Mouse (Mus musculus) embryonic stem cell, embryonic (primary cell): ENCODE measurements around the gene Arhgap35.

Experiments used
- CTCF ChIA-PET, 4 experiments: fragments of 300-600 bp in 2 of 4; fragments of 350-600 bp in 2 of 4; sonication (Branson Sonifier 250); formaldehyde crosslinking; loops; one replicate each; lab custom pipeline; 2022; ENCODE audit warnings: inconsistent platforms in 2 of 4; lab: Charles Lee
- POLR2A ChIA-PET, 4 experiments: fragments of 300-600 bp in 2 of 4; fragments of 350-600 bp in 2 of 4; sonication (Branson Sonifier 250); formaldehyde crosslinking; loops; one replicate each; lab custom pipeline; 2022; ENCODE audit warnings: antibody characterized with exemption in 4 of 4, inconsistent platforms in 1 of 4; lab: Charles Lee

Gene Arhgap35

DNA sequence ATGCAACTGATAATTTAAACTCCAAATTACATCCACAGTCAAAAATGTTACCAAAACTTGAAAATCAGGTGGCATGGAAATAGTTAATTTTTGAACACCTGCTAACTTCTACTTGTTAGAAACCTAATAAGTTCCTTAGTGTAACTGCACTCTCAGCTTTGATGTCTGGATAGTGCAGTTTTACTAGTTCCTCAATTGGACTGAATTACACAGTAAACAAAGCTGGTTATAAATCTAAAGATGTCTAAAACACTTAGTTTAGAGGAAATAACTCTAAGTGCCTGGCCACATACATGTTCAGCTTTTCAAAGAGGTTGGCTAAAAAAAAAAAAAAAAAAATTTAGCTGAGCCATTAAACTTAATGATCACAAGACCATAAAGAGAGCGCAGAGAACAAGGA lies 43.6 kb downstream of the Arhgap35 start:
- CTCF ChIA-PET: interaction anchor here in 1 of 4 experiments (0.6 kb wide), 1 partner anchor 17 kb away, joined by 3 read pairs; no protein-coding TSS in a partner anchor
- POLR2A ChIA-PET: interaction anchor here in 1 of 4 experiments (1.4 to 1.6 kb wide), 2 partner anchors 9 to 18 kb away, joined by 3 to 4 read pairs; no protein-coding TSS in a partner anchor

GRCm38 (mm10) chr7:16570737-16571136 lies 44.1 kb downstream of the Arhgap35 start:
- POLR2A ChIA-PET: interaction anchor here in 1 of 4 experiments (1.4 to 1.6 kb wide), 2 partner anchors 10 to 17 kb away, joined by 3 to 4 read pairs; no protein-coding TSS in a partner anchor
- CTCF ChIA-PET: no interaction called here

- CTCF ChIA-PET: interaction anchor here in 1 of 4 experiments (0.7 kb wide), 1 partner anchor 302 kb away, joined by 3 read pairs; no protein-coding TSS in a partner anchor
Measured at GRCm38 (mm10) chr7:16564491-16564890, 50.3 kb downstream of the Arhgap35 start.

DNA sequence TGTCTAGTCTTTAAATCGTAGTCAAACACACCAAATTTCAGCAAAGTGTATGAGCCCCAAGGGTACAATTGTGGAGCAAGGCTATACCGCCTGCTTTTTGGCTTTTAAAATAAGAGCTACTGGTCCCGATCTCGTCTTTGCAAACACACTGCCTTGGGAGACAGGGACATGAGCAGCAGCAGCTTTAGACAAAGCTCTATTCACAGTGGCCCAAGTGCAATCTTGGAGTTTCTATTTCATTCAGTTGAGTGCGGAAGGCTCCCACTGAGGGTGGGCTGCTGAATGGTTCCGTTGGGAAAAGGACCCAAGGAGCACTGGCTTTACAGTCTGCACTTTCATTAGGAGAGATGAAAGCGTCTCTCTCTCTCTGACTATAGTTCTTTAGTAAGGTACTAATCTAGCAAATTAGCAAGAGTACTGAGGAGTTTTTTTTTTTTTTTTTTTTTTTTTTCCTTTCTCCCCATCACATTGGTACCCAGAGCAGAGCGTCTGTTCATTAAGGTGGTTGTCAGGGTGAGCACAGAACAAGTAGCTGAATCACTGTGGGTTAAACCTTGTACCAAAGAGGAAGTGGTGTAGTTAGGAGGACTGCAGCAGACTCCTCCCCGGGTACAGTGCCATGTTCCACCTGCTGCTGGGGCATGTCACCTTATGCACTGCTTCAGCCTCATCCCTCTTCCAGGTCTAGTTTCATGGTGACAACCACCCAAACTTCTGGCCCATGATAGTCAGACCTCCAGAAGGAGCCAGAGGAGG lies 56.8 kb downstream of the Arhgap35 start:
- POLR2A ChIA-PET: interaction anchor here in 3 of 4 experiments (0.6 to 1.7 kb wide), 5 partner anchors 10 to 76 kb away, joined by 3 to 4 read pairs (median 3); partner anchors contain the start of gene Arhgap35 (in 1 of the 3)
- CTCF ChIA-PET: interaction anchor here in 2 of 4 experiments (0.5 to 0.9 kb wide), 5 partner anchors 10 to 644 kb away, joined by 3 to 5 read pairs (median 4); no protein-coding TSS in a partner anchor

More at GRCm38 (mm10) chr7:16564491-16564890, 50.3 kb downstream of the Arhgap35 start:
- POLR2A ChIA-PET: interaction anchor here in 2 of 4 experiments (0.5 to 2.0 kb wide), 3 partner anchors 10 to 58 kb away, joined by 3 to 5 read pairs (median 3); no protein-coding TSS in a partner anchor

DNA sequence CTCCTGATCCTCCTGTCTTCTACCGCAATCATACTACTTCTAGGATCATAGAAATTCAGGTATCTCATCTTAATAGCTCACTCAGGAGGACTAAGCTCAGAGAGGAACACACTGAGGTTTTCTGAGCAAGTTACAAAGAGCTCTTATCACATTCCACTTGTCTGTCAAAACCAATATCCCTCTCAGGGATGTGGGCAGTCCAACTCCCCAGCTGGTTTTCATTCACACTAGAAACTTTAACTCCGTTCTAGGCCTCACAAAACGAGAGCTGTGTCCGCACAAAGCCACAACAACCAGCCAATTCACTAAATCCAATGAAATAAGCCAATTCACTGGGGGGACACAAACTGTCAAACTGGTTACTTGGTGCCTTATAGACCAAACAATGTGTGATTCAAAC lies 57.5 kb downstream of the Arhgap35 start:
- POLR2A ChIA-PET: interaction anchor here in 3 of 4 experiments (0.7 to 1.7 kb wide), 3 partner anchors 11 to 58 kb away, joined by 3 to 4 read pairs (median 3); partner anchors contain the start of gene Arhgap35 (in 1 of the 3)
- CTCF ChIA-PET: interaction anchor here in 2 of 4 experiments (0.5 to 0.8 kb wide), 3 partner anchors 52 to 644 kb away, joined by 3 read pairs; no protein-coding TSS in a partner anchor

DNA sequence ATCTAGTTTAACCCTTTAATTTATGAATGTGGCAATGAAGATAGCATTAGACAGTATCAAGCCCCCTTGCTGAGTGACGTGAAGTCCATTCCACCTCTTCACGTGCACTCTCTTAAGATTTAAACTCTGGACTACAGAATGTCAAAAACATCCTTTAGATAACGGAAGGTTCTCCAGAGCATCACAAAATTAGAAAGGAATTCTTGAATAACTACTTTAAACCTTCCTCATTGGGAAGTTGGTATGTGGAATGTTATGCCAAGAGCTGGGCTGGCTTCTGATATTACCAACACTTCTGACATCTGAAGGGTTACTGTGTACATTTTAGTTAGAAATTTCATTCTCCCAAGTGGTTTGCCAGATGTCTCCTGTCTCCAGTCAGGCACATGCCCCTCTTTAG lies 60.6 kb downstream of the Arhgap35 start:
- ChIA-PET POLR2A (interaction anchor here in 3 of 4 experiments (0.5 to 1.6 kb wide), 4 partner anchors 10 to 252 kb away, joined by 3 to 5 read pairs (median 3); no protein-coding TSS in a partner anchor), CTCF (interaction anchor here in 1 of 4 experiments (1.3 kb wide), 1 partner anchor 9 kb away, joined by 3 read pairs; no protein-coding TSS in a partner anchor)

DNA sequence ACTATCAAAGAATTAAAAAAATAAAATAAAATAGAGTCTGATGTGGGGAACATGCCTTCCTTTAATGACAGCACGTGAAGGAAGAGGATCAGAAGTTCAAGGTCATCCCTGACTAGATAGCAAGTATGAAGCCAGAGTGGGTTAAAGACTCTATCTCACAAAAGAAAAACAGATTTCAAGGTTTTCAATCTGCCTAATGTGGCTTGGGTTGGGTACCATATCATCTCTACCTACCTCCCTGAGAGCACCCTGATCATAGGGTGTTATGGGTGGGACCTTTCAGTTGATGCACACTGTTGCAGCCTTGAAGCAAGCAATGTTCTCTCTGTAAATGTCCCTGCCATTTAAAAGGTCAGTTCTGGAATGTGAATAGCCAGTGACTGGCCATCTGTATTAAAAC lies 63.2 kb downstream of the Arhgap35 start:
- CTCF ChIA-PET: interaction anchor here in 1 of 4 experiments (0.6 kb wide), 1 partner anchor 65 kb away, joined by 3 read pairs; no protein-coding TSS in a partner anchor
- POLR2A ChIA-PET: no interaction called here

- ChIA-PET POLR2A (interaction anchor here in 1 of 4 experiments (0.7 kb wide), 2 partner anchors 14 to 421 kb away, joined by 3 read pairs; no protein-coding TSS in a partner anchor), CTCF (no interaction called here)
Measured at GRCm38 (mm10) chr7:16549299-16549698, 65.5 kb downstream of the Arhgap35 start.

DNA sequence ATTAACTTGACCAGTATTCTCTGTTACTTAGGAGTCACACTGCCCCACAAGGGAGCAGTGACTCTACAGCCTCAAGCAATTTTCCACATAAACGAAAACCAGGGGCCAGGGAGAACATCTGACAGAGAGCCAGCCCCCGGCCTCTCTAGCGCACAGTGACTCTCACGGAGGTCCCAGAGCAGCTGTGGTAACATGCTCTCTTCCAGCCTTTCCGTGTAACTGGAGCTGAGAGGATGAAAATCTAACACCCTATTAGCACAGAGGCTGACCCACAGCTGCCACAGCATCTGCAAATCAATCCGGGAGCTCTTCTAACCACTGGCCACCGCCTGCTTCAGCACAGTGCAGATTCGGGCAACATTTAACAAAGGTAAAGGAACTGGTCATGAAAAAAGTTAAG lies 70.0 kb downstream of the Arhgap35 start:
- POLR2A ChIA-PET: interaction anchor here in 1 of 4 experiments (0.9 to 1.3 kb wide), 3 partner anchors 15 to 69 kb away, joined by 3 to 5 read pairs (median 5); no protein-coding TSS in a partner anchor
- CTCF ChIA-PET: interaction anchor here in 1 of 4 experiments (0.6 kb wide), 1 partner anchor 263 kb away, joined by 4 read pairs; no protein-coding TSS in a partner anchor

- CTCF ChIA-PET: no interaction called here
- POLR2A ChIA-PET: interaction anchor here in 1 of 4 experiments (0.9 kb wide), 1 partner anchor 137 kb away, joined by 3 read pairs; no protein-coding TSS in a partner anchor
Measured at GRCm38 (mm10) chr7:16537220-16537903, 77.4 kb downstream of the Arhgap35 start.

- POLR2A ChIA-PET: interaction anchor here in 1 of 4 experiments (1.2 kb wide), 1 partner anchor 19 kb away, joined by 3 read pairs; no protein-coding TSS in a partner anchor
- CTCF ChIA-PET: interaction anchor here in 3 of 4 experiments (0.6 to 1.4 kb wide), 5 partner anchors 19 to 284 kb away, joined by 3 to 4 read pairs (median 3); no protein-coding TSS in a partner anchor
Measured at GRCm38 (mm10) chr7:16525995-16526394, 88.8 kb downstream of the Arhgap35 start.

GRCm38 (mm10) chr7:16525448-16525847 lies 89.3 kb downstream of the Arhgap35 start:
- POLR2A ChIA-PET: interaction anchor here in 1 of 4 experiments (0.6 kb wide), 1 partner anchor 13 kb away, joined by 4 read pairs; no protein-coding TSS in a partner anchor
- CTCF ChIA-PET: interaction anchor here in 3 of 4 experiments (1.2 to 1.4 kb wide), 3 partner anchors 18 to 35 kb away, joined by 3 to 4 read pairs (median 4); no protein-coding TSS in a partner anchor

GRCm38 (mm10) chr7:16524308-16524707 lies 90.5 kb downstream of the Arhgap35 start:
- ChIA-PET CTCF (interaction anchor here in 1 of 4 experiments (1.2 kb wide), 1 partner anchor 34 kb away, joined by 3 read pairs; no protein-coding TSS in a partner anchor), POLR2A (no interaction called here)

GRCm38 (mm10) chr7:16519310-16519709 lies 95.5 kb downstream of the Arhgap35 start:
- POLR2A ChIA-PET: interaction anchor here in 1 of 4 experiments (1.0 kb wide), 1 partner anchor 92 kb away, joined by 3 read pairs; no protein-coding TSS in a partner anchor
- CTCF ChIA-PET: interaction anchor here in 1 of 4 experiments (1.0 to 1.6 kb wide), 2 partner anchors 12 to 30 kb away, joined by 3 read pairs; no protein-coding TSS in a partner anchor

GRCm38 (mm10) chr7:16517198-16517597 lies 97.6 kb downstream of the Arhgap35 start:
- POLR2A ChIA-PET: interaction anchor here in 1 of 4 experiments (2.1 kb wide), 1 partner anchor 9 kb away, joined by 5 read pairs; no protein-coding TSS in a partner anchor
- CTCF ChIA-PET: interaction anchor here in 2 of 4 experiments (0.6 to 1.5 kb wide), 2 partner anchors 10 to 254 kb away, joined by 3 to 4 read pairs; no protein-coding TSS in a partner anchor

DNA sequence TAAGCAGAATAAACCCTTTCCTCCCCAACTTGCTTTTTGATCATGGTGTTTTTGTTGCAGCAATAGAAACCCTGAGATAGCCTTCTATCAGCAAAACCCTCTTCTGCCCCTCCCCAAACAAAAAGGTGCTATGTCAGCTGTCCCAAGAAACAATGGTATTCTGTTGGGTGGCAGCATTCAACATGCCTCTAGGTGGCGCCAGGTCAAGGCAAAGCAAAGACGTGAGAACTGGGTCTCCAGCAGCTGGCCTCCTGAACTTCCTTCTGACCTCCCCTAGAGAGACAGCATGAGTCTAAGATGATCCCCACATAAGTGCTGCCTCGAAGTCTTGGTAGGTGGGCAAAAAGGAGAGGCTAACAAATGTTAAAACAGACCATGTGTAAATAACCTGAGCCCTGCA lies 107.5 kb downstream of the Arhgap35 start:
- POLR2A ChIA-PET: interaction anchor here (0.6 to 1.5 kb wide), 8 partner anchors 10 to 112 kb away, joined by 3 to 6 read pairs (median 3); partner anchors contain the start of gene Arhgap35 (in 1 of the 4)
- CTCF ChIA-PET: interaction anchor here (0.5 to 1.7 kb wide), 35 partner anchors 9 to 426 kb away, joined by 3 to 19 read pairs (median 4); partner anchors contain the start of gene Arhgap35 (in 1 of the 4)

- CTCF ChIA-PET: interaction anchor here in 2 of 4 experiments (0.6 to 3.6 kb wide), 2 partner anchors 12 to 52 kb away, joined by 3 to 15 read pairs; no protein-coding TSS in a partner anchor
- POLR2A ChIA-PET: interaction anchor here in 1 of 4 experiments (1.0 kb wide), 1 partner anchor 110 kb away, joined by 5 read pairs; the partner anchor contains the start of gene Arhgap35
Measured at GRCm38 (mm10) chr7:16505226-16505593, 109.6 kb downstream of the Arhgap35 start.
